Mouse (Mus musculus): Measurements from ENCODE around the gene Klhl31.

The Klhl31 gene

GRCm38 (mm10) chr9:77636450-77636951 lies at the start of gene Klhl31:
TSS of gene Klhl31 (plus strand) at chr9:77636500.
- DNase-seq = no peak

DNA sequence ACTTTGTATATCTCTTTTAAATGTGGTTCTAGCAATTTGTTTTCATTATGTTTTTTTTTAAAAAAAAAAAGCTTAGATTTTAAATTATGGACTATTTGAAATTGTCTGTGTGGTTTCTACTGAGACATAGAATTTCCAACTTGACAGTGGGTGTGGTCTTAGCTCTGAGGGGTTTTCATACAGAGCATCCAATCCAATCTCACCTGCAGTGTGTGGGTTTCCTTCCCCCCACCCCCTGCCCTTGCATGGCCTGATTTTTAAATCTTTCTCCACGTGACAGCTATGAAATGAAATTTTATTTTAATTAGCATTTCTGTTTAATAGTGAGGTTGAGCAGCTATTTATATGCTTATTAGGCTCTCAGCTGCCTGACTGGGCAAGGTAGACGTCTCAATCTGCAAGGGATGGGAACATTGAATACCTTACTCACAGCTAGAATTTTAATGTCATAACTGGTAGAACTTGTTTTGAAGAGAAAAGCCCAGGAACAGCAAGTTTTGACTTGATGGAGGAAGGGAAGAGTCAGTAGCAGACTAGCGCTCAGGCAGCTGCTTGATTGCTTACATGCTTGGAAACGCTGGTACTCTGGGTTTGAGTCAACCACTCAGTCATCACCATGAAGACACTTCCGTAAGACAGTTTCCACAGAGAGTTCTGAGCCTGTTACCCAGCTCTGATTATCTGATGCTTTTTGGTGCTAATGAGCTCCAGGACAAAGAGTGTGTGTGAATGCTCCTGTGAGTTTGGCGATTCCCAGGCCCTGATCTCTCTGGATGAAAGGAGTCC lies 49.3 kb upstream of the Klhl31 start:
- DNase-seq = no peak

- DNase-seq = no peak
Observed at GRCm38 (mm10) chr9:77587616-77588015, 48.7 kb upstream of the Klhl31 start.

GRCm38 (mm10) chr9:77589496-77589895 lies 46.8 kb upstream of the Klhl31 start:
- no peak for DNase-seq

DNA sequence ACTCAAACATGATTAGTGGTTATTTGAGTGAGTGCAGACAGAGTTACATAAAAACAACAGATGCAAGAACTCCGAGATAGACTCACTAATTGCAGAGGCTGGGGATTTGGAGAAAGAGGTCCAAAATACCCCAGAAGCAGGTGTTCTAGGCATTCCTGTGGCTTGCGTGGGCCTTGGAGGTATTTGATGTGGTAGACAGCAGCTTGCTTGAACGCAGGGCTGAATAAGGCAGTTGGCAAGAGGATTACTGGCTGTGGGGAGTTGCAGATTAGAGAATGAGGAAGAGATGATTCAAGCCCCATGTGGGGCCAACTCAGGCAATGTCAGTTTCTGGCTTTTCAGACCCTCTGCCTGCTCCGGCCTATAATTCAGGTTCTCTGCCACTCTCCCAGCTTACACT lies 43.9 kb upstream of the Klhl31 start:
- no peak for DNase-seq

DNA sequence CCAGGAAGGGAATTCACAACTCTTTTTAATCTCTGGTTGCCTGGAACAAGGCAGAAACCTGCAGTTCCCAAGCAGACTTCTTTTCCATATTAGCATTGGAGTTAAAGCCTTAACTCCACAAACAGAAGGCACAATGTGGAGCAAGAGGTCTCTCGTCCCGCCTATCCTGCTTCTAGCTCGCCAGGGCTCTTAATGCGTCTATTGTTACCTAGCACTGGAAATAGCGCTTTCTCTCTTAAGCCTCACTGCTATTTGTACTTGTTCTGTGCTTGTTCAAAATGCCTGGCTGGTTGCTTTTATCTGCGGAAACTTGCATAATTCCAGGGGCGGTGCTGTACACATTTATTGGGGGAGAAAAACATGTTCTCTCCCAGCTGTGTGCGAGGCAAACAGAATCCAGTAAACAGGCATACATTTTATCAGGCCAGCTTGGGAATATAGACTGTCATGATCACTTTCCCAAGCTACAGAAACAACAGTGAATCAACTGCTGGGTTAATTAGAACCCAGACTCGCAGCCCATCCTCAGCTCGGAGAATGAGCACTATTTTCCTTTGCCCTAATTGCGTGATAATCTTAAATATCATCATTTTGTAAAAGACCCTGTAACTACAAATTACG lies 41.2 kb upstream of the Klhl31 start:
- DNase-seq = no peak

DNA sequence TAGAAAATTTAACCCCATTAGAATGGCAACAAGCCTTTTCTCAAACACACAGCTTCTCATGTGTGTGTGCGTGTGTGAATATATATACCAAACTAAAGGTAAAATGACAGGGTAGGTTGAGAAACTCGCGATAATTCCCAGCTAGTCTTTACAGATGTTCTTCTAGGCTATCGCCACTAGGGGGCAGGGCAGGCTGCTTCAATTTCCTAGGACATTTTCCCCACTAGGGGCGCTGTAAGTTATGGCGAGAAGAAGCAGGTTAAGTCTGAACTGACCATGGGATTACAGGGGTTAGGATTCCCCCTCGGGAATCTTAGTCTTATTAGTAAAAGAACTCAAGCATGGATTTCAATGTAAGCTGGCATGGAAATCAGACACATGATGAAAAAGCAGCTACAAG lies 39.9 kb upstream of the Klhl31 start:
- peak; percentile 67 for DNase-seq

DNA sequence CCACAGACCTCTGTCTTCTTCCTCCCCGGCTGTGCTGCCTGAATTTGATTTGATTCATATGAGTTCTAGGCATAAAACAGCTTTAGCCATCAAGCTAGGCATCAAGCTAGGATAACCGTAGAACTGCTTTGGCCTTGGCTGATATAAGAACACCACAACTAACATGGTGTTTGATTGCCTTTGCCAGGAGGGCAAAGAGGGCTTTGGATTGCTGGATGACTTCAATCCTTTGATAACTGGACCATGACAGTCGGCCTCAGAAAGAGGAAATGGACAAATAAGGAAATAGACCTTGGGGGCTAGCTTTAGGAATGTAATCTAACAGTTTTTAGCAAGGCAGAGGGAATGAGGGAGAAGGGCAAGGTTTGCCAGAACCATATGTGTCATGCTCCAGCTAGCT lies 37.7 kb upstream of the Klhl31 start:
- DNase-seq = no peak

DNA sequence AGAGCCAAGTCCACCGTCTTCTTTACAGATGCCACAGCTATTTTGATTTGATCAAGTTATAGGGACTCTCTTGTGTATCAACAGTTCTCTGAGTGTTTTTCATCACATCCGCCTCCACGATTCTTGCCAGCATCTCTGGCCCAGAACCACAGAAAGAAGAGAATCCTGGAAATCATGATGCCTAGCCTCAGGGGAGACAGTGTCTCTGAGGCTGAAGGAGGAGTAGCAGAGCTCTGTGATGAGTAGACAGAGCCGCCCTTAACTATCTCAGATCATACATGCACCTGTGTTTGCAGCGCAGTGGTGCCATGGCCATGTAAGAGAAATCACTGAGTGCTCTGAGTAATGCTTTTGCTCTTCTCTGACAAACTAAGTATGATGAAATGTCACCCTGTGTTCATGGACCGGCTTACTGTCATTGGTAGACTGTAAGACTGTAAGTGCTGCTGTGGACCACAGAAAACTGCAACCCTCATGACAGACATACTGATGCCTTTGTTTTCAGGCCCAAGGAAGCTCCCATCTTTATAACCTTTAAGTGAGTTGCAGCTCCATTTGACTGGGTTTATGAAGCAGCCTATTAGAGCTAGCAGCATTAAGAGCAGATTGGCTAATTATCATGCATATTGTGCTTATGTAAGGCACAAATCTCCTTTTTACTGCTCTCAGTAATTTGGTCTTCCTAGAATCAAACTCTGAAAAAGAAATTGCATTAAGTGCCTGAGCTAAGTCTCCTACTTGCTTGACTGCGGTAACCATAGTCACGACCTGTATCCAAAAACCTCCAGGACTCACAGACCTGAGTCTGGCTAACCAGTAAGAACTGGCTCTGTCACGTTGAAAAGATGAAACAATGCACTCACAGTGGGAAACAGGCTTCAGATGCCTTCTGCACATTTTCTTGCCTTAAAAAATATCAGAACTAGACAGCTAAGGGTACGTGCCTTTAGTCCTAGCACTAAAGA lies 33.7 kb upstream of the Klhl31 start:
- DNase-seq = peak; percentile 50

DNA sequence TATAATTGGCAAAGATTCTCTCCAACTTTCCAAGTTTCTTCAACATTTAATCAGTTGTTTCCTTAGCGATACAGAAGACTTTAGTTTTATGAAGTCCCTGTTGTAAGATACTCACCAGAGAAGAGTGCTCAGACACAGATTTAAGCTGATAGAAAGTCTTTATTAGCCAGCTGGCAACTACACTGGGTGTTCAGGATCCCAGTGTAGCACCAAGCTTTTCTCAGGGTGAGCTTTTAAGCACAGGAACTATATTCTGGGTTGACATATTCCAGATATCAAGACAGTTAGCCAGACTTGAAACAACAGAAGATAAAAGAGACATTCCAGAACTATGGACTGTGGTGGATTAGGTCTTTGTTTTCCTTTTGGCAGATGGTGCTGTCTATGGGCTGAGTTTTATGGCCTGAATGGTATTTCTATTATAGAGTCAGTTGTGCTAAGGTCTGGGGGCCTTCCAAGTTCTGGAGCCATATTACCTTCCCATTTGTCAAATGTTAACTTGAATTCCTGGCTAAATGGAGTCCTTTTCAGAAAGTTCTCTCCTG lies 32.3 kb upstream of the Klhl31 start:
- no peak for DNase-seq

GRCm38 (mm10) chr9:77607295-77607694 lies 29.0 kb upstream of the Klhl31 start:
- DNase-seq = no peak

GRCm38 (mm10) chr9:77607840-77608239 lies 28.5 kb upstream of the Klhl31 start:
- no peak for DNase-seq

- no peak for DNase-seq
Observed at GRCm38 (mm10) chr9:77610811-77611210, 25.5 kb upstream of the Klhl31 start.

- no peak for DNase-seq
Observed at GRCm38 (mm10) chr9:77612349-77612748, 24.0 kb upstream of the Klhl31 start.

- DNase-seq = no peak
Observed at GRCm38 (mm10) chr9:77615868-77616267, 20.4 kb upstream of the Klhl31 start.

DNA sequence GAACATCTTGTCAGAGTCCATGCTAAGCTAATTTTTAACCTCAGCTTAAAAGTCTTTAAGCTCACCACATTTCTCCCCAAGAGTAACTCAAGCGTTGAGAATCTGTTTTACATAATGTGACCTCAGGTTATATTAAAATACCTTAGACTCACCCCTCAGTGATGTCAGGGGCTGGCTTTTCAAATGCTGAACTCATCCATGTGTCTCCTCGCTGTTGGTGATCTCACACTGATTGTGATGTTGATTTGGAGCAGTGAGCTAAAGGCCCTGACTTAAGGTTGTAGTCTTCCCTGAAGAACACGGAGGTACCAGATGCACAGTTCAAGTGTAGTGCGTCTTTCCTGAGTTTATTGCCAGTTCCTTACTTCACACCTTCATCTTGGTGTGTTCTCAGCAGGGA lies 19.5 kb upstream of the Klhl31 start:
- DNase-seq = no peak

- DNase-seq = no peak
Observed at GRCm38 (mm10) chr9:77617751-77618150, 18.5 kb upstream of the Klhl31 start.

GRCm38 (mm10) chr9:77618392-77618791 lies 17.9 kb upstream of the Klhl31 start:
- no peak for DNase-seq

DNA sequence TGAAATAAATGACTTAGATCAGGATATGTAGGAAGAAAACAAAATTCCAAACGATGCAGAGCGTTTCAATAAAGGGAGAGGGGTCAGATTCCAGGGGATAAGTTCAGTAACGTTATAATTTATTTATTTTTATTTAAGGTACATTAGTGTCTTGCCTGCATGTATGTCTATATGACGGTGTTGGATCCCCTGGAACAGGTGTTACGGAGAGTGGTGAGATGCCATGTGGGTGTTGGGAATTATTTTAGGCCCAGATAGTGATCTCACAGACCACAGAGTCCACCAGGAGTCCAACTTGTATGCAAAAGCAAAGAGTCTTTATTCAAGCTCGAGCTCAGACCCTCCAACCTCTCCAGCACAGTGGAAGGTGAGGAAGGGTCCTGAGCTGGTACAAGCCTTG lies 16.2 kb upstream of the Klhl31 start:
- DNase-seq = no peak

GRCm38 (mm10) chr9:77620482-77620881 lies 15.8 kb upstream of the Klhl31 start:
- no peak for DNase-seq

DNA sequence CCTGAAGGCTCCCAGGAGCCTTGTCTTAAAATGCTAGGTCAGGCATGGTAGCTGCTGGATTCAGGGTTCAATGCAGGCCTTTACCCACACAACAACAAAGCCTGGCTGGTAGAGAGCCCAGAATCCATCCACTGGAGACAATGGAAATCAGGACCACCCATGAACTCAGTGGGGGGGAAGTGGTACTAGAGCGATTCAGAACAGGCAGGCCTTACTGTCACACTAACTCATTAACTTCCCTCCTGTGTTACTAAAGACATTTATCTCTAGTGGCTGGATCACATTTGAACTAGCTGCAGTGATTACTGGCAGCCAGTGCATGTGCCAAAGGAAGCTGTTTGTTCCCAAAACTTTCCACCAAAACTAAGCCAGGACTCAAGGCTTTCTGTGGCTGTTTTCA lies 13.4 kb upstream of the Klhl31 start:
- no peak for DNase-seq

- DNase-seq = no peak
Observed at GRCm38 (mm10) chr9:77623318-77624050, 12.8 kb upstream of the Klhl31 start.

All from right cerebral cortex, adult 18-20 months (tissue).